Mouse (Mus musculus) cerebellum, postnatal 14 days (tissue): ENCODE measurements around the gene Ano10.

Experiments
- DNase-seq, 2 experiments: peaks; one replicate each; pipeline ENCODE4 v3.0.0; 2021; ENCODE audit warnings: mixed read lengths in 2 of 2

The Ano10 gene

DNA sequence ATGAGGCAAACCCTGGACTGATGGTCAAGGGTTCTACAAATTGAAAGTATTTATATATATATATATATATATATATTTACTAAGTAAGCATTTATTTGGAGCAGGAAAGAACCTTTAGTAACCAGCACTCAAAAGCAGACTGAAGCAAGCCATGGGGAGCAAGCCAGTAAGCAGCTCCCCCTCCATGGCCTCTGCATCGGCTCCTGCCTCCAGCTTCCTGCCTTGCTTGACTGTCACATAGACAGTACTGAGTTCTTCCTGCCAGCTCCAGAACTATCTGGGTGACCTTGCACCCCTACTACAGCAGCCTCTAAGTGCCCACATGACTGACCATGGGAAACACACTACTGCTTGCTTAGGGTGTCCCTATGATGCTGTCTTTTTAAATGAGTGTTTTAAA, 141.7 kb downstream of the Ano10 start:
- no peak for DNase-seq

DNA sequence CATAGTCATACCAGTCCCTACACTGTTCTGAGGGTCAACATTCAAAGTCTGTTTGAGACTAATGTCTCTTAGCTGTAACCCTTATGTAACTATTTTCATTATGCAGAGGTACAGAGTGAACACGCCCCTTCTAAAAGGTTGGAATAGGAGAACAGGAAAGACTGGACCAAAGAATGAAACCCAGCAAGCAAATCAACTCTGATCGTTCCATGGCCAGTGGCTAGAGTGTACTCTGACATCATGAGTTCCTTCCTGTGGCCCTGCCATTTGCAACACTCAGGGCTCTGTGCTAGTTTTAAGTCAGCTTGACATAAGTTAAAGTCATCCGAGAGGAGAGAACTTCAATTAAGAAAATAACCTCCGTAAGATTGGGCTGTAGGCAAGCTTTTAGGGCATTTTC, 142.2 kb downstream of the Ano10 start:
- DNase-seq: no peak

DNA sequence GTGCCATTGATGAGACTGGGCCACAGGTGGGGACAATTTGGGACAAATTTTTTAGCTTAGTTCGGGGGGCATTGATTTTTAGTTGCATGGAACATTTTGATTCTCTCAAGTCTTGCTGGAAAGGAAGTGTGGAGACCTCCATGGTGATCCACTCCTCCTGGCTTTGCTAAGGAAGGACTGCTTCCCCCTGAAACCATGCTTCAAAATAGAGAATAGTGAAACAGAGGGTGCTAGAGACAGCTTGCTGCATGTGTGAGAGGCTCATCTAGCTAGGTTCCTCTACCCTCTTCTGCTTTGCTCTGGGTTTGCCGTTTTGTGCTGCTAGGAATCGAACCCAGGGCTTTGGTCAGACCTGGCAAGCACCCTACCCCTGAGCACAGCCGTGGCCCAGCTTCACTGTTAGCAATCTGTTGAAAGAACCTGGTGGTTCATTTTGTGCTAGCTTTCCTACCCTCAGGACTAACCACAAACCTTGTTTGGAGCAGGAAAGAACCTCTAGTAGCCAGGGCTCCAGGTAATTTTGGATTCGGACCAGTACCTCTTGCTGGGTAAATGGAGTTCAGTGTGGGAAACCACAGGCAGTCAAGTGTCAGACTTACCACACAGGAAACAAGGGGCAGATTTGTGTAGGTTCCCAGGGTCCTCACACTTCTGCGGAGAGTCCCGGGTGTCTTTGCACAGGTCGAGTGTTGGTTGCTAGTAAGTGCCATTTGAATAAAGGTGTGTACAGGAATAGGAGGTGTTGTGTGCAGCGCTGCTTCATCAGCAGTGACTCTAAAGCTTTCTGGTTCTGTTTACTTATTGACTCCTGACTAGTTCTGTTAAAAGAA, 144.0 kb downstream of the Ano10 start:
- DNase-seq: no peak

DNA sequence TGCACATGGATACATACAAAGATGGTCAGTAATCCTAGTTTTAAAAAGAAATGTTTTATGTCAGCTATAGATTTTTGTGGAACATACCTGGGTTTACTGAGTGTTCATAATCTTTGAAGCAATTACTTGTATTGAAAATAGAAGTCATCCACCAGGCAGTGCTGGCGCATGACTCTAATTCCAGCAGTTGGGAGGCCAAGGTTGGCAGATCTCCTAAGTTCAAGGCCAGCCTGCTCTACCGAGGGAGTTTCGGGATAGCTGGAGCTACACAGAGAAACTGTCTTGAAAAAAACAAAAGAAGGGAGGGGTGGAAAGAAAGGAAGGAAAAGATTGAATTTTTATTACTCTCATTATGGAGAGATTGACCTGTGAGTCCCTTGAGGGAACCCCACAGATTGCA, 145.9 kb downstream of the Ano10 start:
- no peak for DNase-seq

DNA sequence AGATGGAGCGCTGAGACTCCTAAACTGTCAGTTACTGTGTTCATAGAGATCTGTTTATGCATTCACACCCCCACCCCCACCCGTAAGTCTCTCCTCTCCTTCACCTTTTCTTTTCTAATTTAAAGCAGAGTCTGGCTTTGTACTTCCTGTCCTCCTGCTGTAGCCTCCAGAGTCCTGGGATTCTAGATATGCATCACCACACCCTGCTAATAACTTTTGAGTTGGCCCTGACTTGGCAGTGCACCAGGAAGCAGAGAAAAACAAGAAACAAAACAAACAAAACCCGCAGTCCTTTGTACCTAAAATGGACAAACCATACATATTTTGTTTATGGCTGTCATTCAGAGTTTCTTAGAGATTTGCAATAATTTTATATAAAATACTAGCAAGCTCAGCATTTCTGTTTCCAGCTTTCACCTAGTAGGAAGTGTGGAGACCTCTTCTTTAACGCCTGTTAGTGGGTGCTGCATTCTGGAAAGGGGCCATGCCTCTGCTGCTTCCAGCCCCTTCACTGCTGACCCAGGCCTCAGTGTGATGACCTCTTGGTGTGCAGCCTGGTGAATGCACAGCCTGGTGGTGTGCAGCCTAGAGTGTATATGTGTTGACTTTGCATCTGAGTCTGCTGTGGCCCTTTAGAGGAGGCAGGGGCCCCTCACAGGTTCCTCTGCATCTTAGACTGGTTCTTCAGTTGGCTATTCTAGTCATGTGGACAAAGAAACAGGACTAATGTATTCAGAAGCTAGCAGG, 147.9 kb downstream of the Ano10 start:
- no peak for DNase-seq

DNA sequence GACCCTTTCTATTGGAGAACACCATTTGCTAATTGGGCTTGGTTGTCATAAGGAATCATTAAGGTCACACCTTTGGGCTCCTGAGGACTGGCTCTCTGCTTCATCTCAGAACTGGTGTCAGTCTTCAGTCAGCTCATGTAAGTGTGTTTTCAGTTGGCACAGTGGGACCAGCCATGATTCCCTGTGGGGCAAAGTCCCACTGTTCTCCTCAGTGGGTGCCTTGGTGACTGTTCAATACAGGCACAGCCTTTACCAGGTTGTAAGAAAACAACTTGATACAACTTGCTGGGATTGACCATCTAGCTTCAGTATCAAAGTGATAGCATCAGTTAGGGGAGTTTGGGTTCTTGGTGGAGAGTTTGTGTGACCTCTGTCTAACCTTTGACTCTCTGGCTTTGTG, 148.5 kb downstream of the Ano10 start:
- no peak for DNase-seq

DNA sequence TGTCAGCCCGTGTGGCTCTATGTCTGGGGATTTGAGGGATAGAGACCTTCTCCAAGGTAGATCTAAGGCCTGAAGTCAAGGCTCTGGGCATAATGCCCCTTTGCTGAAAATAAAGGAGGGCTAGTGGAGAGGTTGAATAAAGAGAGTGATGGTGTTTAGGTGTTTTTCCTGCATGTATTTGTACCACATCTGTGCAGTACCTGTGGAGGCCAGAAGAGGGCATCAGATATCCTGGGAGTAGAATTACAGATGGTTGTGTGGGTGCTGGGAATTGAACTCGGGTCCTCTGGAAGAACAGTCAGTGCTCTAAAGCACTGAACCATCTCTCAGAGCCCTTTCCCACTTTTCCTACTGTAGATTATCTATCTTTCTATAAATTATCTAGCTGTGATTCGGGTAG, 149.4 kb downstream of the Ano10 start:
- no peak for DNase-seq

DNA sequence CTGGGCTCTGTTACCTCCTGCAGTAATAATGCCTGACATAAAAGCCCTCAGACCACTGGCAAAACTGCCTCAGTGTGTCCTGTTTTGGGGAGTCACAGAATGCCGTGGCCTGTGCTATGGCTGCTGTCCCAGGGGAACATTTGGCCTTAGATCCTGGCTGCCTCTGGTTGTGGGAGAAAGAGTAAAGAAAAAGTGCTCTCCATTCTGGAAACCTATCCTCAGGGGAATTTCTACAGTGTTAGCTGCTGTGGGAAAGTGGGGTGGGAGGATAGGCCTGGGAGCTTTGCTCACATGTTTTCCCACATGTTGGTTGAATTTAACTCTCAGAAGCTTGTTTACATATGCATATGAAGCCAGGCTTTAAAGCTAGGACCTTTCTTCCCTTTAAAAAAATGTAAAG, 151.0 kb downstream of the Ano10 start:
- no peak for DNase-seq

DNA sequence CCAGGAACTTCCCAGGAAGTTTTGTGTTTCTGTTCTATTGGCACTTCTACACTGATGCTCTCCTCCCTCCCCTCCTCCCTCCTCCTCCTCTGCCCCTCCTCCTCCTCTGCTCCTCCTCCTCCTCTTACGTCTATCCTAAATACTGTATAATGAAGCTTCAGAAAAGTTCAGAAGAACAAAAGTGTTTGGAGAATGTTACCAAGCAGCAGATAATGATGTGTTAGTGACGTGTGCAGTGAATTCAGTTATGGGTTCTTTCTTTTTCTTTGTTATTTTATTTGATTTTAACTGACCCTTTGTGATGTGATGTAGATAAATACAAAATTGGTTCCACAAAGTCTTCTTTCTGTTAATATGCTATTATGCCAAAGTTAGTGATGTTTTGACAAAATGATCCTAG, 155.0 kb downstream of the Ano10 start:
- no peak for DNase-seq

DNA sequence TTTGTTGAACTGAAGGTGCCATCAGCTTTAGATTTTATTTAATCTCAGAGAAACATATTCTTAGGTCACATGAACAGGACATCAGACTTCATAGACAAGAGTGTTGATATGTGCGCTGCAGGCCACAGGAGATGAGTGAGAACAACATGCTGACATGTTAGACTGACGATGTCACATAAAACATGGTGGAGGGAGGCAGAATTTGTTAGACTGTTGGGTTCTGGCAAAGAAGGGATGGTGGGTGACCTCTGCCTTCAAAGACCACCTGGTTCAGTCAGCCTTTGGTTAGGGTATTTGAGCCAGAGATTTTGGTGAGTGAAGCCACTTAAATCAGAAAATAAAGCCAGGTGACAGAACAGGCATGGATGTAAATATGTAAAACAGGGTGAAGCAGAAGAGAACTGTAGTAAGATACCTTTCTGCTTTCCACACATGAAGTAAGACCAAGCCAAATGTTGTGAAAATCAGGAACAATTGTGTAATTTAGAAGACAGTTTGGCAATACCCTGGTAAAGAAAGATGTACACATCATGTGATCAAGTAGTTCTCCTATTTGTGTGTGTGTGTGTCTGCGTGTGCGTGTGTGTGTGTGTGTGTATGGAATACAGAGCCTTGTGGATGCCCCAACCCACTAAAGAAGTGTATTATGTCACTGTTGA, 155.7 kb downstream of the Ano10 start:
- no peak for DNase-seq

DNA sequence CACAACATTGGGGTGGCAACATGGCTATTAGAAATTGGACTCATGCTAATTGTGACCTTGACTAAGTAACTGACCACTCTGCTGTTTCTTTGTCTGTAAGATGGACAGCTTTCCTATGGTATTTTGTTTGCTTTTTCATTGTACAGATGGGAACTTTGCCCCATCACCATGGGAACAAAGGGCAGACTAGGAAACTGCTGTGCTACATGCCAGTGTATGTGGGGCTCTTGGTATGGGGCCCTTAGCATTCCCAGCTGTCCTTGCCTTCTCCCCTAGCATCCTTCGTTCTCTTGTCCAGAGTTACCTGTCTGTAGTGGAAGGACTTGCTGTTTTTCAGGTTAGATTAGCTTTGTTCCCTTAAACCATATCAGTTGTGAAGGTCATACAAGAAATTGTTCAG, 156.3 kb downstream of the Ano10 start:
- DNase-seq: no peak

DNA sequence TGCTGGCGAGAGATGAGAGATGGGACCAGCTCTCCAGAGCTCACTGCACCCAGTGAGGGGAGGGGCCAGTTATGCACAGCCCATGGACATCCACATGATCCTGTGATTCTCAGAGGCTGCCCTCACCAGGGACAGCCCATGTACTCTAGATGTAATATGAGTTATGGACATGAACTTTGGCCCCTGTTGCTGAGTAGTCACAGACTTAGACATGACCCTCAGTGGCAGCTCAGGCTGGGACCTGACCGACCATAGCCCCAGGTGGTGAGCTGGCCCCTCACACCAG, 158.4 kb downstream of the Ano10 start:
- no peak for DNase-seq

DNA sequence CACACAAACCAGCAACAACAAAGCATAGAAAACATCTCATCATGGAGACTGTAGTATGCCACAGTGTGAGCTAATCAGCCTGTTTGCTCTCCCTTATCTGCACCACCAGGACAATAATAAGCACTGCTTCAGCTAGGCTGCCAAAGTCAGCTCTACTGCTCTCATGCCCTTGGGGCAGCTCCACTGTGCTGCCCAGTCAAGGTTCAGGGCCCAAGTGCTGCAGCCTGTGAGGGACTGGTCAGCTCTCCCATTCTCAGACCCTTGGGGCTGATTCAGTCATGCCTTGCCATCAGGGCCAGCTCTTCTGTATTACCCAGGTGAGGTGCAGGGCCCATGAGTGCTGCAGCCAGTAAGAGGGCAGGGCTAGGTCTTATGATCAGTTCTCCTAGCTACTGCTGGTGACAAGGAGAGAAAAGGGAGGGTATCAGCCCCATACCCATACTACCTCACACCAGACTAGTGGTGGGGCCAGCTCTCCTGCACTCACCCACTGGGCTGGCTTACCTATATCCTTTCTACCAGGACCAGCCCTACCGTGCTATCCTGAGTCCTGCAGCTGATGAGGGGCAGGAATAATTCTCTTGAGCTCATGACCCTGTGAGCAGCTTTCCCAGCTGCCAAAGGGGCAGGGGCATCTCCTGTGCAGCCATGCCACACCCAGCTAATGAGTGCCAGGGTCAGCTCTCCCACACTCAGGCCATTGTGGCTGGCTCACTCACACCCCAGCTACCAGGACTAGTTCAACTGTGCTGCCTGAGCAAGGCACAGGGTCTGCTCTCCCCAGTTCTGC, 158.9 kb downstream of the Ano10 start:
- DNase-seq: no peak

DNA sequence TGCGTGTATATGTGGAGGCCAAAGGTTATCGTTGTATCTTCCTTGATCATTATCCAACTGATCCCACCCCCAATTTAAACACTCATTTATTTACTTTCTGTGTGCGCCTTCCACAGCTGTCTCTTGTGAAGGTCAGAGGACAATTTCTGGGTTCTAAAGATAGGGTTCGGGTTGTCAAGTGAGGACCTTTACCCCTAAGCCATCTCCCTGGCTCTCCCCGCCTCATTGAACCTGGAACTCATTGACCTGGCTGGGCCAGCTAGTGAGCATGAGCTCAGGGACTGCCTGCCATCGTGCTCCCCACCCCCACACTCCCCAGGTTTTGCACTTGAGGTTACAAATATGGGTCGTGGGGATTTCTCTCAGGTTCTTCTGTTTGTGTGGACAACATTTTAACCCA, 162.1 kb downstream of the Ano10 start:
- no peak for DNase-seq

DNA sequence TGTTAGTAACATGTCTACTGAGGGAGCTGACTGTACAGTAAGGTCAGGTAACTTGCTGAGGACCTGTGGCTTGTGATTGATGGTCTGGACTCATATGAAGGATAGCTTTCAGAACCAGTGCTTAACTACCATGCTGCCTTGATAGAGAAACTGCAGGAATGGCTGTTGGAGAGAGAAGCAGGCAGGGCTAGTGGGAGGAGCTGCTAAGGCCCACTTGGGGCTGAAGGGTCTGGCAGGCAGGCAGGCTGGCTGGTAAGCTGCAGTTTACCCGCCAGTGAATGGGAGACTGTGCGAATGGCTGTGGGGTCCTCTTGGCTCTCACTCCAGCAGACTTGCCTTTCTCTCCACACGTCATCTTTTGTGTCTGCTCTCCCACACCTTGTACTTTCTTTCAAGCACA, 163.6 kb downstream of the Ano10 start:
- no peak for DNase-seq

DNA sequence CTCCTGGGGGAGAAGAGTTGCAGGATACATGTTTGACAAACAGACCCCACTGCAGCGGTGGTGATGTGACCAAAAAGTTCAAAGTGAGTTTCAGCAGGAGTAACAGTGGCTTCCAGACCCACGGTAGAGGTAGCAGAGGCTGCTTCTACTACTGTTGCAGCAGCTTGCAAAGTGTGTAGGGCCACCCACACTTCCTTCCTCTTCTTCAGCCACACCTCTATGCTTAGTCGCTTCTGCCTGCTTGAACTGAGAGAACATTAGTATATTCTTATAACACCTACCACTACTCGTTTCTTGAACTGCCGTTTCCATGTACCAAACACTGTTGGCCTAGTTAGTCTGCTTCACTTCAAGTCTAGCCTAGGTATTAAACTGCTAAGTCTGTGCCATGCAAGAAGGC, 165.5 kb downstream of the Ano10 start:
- DNase-seq: no peak

DNA sequence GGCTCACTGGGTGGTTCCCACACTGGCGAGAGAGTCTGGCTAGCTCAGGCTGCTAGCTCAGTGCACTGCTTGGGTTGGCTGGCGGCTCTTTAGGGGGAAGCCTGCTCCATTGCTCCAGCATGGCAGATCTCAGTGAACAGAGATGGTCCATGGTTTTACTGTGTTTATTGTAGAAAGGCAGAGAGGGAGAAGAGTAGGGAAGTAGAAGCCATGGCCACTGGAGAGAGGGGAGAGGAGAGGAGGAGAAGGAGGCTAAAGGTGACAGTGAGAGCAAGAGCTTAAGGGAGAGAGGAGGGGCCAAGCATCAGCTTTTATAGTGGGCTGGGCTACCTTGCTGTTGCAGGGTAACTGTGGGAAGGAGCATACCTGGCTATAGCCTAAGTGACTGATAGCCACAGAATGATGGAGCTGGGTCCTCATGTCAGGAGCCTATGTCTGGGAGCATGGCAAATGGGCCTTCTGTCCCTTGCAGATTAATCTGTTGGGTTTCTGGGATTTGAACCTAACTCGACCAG, 166.9 kb downstream of the Ano10 start:
- DNase-seq: no peak

DNA sequence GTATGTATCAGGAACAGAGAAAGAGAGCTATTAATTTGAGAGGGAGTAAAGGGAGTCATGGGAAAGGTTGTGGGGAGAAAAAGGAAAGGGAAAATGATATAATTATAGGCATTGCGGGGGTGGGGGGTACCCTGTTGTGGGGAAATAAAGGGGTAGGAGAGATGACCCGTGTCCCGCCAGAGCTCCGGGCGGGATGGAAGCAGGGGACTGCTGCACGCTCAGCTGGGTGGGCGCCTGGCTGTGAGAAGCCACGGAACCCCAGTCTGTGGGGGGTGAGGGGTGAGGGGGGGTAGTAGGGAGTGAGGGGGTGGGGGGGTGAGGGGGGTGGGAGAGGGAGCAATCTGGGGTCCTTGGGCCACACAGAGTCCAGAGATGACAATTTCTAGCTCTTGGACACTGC, 167.4 kb downstream of the Ano10 start:
- DNase-seq: no peak
